Mouse (Mus musculus): ENCODE measurements at regions not wholly inside any gene's neighbourhood (a gene's known extent, or its start where the extent isn't known, plus 50 kb on each side); places are given as distances from the start of the nearest gene placed in this dataset.

DNA sequence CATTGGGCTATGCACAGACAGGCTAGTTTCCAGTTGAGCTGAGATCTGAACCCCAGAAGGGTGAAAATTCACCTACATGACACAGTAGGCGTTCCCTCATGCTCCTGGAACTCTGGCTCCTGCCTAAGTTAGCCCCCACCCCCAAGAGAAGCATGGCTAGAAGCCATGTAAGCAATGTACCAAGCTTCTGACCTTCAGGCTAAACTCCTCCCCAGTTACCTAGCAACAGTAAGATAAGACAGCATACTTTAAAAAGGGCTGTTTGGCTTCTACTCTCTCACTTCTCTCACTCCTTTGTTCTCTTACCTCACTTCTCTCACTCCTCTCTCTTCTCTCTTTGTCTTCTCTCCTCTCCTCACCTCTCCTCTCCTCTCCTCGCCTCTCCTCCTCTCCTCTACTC lies 629.7 kb upstream of the Prmt6 start:
- peak; percentile 6 for DNase-seq

GRCm38 (mm10) chr3:110865989-110866388 lies 615.2 kb upstream of the Prmt6 start:
- DNase-seq = no peak

DNA sequence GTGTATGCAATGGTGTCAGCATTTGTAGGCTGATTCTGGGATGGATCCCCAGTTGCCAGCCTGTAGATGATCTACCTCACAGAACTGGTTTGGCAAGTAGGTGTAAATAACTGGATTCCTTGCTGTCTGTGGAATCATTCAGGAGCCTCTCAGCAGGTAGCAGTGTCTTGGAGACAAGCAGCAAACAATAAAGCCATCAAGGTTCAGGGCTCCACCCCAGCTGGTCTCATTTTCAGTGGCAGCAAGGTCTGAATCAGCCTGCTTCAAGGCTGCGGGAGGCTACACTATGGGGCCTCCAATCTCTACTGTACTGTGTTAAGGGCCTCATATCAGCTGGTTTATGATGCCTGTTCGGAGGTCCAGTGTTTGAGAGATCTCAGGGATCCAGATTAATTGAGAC lies 596.4 kb upstream of the Prmt6 start:
- DNase-seq = no peak

- no peak for DNase-seq
Measured at GRCm38 (mm10) chr3:110820709-110821401, 570.1 kb upstream of the Prmt6 start.

DNA sequence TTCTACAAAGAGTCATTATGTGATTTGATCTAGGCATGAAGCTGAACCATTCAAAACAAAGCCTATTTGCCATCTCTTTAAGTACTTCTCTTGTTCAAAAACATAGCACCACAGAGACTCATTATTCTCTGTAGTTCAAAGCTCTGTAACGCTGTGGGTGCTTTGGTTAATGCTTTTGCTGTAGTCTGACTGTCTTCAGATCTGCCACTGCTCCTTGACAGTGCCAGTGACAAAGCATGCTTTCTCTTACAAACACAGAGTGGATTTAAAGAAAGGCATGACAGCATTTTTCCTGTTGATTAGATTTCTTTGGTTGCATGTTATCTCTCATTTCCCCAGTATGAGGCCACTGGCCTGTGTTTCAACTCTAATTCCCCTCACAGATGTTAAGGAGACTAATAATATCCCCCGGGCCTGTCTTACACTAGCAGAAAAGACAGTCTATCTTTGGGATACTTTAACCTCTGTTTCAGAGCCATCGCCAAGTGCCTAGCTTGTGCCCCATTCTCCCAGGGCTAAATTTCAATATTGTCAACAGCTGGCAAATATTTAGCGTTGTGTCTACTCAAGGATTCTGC lies 538.3 kb upstream of the Prmt6 start:
- DNase-seq = no peak

GRCm38 (mm10) chr3:110755266-110755665 lies 504.5 kb upstream of the Prmt6 start:
- DNase-seq = no peak

DNA sequence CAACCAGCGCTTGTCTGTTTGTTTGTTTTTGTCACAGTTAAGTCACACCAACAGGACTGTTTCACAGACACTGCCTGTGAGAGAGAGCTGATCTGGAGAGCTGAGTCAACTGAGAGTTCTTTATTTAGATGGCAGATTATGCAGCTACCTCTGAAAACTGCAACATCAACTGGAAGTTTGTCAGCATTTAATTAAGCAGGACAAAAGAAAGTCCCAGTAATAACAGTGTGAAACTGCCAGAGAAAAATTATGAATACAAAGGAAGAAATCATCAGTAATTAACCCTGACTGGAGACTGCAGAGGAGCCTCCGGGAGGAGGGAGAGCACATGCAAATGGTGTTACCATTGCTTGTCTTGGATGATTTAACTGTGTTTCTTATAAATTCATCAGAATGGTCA lies 495.5 kb upstream of the Prmt6 start:
- DNase-seq = no peak

DNA sequence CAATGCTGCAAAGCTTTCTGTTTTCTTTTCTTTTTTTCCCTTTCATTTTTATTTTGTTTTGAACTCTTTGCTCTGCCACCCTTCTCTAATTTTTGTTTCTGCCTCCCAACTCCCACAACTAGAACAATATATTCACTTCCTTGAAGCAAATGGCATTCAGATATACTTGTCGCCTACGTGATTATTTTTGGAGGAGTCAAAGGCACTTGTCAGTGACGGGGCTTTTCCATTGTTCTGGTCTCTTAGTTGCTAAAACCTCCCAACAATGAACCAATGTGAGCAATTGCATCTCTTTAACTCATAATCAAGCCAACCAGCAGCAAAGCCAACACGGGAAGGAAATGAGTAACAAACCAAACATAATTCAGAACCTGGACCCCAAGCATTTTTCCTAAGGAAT lies 449.3 kb upstream of the Prmt6 start:
- no peak for DNase-seq

DNA sequence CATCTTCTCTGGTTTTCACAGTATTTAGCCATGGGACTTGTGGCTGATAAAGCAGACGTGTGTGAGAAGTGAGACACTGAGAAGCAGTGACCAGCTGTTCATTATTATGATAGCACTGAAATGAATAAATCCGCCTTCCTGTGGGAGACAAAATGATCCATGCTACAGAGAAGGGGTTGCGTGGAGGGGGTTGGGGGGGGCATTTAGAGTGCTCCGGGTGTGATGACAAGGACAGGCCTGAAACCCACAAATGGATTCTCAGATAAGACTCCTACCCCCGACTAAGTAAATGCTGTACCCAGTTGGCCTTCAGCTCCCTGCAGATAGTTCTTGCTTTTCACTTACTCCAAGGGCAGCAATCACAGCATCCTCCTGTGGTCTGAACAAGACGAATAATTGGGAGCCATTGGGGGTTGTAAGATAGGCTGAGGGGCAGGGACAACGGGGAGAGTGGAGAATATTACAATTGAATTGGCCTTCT lies 416.8 kb upstream of the Prmt6 start:
- DNase-seq = no peak

DNA sequence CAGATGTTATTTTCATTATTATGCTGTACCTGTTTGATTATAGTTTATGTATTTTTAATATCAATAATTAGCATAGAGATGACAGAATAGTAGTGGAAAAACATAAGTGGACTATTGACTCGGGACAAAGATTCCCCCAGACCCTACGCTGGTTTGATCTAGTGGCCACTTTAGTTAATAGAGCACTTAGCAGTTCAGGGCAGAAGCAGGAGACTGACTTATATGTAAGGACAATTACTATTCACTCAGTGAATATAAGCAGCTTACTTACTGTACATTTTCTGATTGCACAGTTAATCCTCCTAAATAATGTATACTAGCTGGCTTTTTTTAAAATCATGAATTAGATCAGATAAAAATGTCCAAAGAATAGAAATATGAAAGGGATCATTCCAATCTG lies 416.2 kb upstream of the Prmt6 start:
- no peak for DNase-seq

DNA sequence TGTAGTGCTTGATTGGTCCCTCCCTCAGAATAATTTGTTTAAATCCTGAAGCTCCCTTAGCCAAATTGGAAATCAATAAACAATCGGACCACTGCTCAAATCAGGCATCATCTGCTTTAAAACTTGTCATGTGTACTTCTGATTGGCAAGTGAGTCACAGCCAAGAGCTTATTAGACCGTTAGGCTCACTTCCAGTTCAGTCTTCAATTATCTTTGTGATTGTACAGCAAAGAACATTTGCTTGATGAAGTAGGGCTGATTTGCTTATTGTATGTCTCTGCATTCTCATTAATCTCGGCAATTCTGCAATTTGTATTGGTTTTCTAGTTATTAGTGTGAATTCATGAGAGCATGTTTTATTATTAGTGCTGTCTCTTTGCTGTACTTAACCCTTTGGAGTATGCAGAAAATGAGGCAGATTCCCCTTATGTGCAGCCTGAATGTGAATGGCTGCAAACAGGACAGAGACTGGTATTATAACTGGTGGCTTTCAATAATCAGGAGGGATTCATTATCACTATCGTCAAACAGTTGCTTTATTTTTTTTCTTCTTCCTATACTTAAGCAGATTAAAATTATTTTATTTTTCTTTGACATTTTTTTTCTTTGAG lies 406.8 kb upstream of the Prmt6 start:
- DNase-seq = no peak

DNA sequence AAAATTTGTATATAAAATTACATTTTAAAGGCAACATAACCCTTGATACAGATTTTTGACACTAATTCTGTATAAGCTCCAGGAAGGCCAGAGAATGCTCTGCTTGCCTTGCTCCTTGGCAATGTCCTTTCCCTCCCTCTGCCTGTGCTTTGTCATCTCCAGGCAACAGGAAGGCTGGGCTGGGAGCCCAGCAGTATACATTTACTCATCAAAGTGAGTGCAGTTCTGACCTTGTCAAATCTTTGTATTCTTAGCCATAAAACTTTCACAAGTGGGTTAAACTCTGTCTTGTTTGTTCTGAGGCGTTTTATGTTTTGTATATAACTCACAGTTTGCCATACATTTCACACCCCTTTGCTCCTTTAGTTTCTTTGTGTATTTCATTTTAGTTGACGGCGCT lies 375.5 kb upstream of the Prmt6 start:
- no peak for DNase-seq

DNA sequence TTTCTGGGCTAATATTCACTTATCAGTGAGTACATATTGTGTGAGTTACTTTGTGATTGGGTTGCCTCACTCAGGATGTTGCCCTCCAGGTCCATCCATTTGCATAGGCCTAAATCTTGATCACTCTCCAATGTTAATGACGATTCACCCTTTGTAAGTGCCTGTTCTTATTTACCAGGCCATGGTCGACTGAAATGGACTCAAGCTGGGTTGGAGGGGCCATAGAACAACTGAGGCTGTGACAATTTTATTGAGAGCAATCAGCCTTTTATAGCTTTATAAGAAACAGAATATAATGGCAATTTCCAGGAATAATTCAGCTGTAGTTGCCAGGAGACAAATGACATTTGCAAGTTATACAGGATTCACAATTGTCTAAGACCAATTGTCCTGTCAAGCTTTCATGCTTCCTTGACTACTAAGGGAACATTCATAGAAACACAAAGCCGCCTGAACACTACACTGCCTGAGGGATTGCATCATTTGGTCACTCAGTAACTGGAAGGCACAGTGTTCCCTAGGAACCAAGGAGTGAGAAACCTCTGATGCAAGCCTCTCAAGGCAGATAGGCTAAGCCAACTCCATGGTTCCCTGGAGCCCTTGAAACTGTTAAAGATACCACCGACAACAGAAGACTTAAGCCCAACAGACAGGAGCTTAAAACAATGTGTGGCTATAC lies 348.5 kb upstream of the Prmt6 start:
- no peak for DNase-seq

GRCm38 (mm10) chr3:110582766-110583165 lies 332.0 kb upstream of the Prmt6 start:
- no peak for DNase-seq

- DNase-seq = no peak
Measured at GRCm38 (mm10) chr3:110579261-110579660, 328.5 kb upstream of the Prmt6 start.

GRCm38 (mm10) chr3:110567187-110567586 lies 316.4 kb upstream of the Prmt6 start:
- DNase-seq = no peak

DNA sequence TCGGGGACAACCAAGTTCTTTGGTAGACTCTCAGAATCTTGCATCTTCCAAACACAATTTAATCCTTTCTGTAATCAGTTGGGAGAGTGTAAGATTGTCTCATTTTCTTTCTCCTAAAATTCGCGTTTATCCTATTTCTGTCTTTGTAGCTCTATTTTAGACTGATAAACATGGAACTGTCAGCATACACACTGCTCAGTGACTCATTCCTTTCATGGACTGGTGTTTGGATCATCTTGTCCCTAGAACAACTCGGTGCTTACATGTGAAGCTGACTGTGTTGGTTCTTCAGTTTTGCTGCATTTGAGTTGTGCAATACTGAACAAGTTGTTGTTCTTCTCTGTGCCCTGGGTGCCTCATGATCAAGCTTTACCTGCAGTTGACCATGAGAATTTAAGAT lies 296.5 kb upstream of the Prmt6 start:
- DNase-seq = no peak

DNA sequence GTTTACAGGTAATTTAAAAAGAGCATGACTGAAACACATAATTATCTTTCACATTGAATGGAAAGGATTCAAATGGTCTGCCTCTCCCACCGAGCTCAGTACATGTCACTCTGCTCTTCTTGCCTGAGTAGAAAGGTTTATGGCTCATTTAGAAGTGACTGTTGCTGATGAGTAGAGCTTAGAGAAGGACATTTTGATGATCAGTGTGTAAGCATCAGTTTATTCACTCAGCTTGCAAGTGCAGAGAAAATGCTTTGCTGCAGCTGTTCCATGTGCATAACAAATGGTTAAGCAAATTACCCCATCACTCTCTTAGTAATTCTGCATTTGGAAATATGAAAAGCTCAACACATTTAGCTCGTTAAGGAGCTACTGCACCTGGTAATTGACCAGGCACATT lies 287.5 kb upstream of the Prmt6 start:
- DNase-seq = no peak
